Mouse (Mus musculus): Measurements from ENCODE around the gene Nol3.

Nol3 gene

GRCm38 (mm10) chr8:105263244-105263912 lies 12.6 kb upstream of the Nol3 start:
- DNase-seq (ENCODE audit: low spot score in 2 of 2): no peak

- DNase-seq (ENCODE audit: low spot score in 2 of 2): peak in 1 of 2 experiments; percentile 54
Measured at GRCm38 (mm10) chr8:105264024-105264982, 11.6 kb upstream of the Nol3 start, which contains the start of the genes Tradd and Fbxl8. Gene Tradd, minus strand, starts transcription at chr8:105264609. Gene Fbxl8, plus strand, starts transcription at chr8:105264648.

GRCm38 (mm10) chr8:105265128-105265527 lies 10.8 kb upstream of the Nol3 start:
- DNase-seq (ENCODE audit: low spot score in 2 of 2): no peak

GRCm38 (mm10) chr8:105266775-105267174 lies 9.2 kb upstream of the Nol3 start:
- no peak for DNase-seq (ENCODE audit: low spot score in 2 of 2)

GRCm38 (mm10) chr8:105268342-105269074 lies 7.4 kb upstream of the Nol3 start:
- peak; percentile 93 to 94 for DNase-seq (ENCODE audit: low spot score in 2 of 2)

- peak in 1 of 2 experiments; percentile 29 for DNase-seq (ENCODE audit: low spot score in 2 of 2)
Measured at GRCm38 (mm10) chr8:105269075-105269458, 6.9 kb upstream of the Nol3 start.

GRCm38 (mm10) chr8:105269461-105269947 lies 6.4 kb upstream of the Nol3 start, which contains the start of gene Hsf4:
Gene Hsf4, plus strand, starts transcription at chr8:105269801.
- no peak for DNase-seq (ENCODE audit: low spot score in 2 of 2)

GRCm38 (mm10) chr8:105270101-105270915 lies 5.6 kb upstream of the Nol3 start:
- no peak for DNase-seq (ENCODE audit: low spot score in 2 of 2)

GRCm38 (mm10) chr8:105270916-105271186 lies 5.1 kb upstream of the Nol3 start:
- peak in 1 of 2 experiments; percentile 23 for DNase-seq (ENCODE audit: low spot score in 2 of 2)

GRCm38 (mm10) chr8:105275387-105275786 lies 553 bp upstream of the Nol3 start:
- no peak for DNase-seq (ENCODE audit: low spot score in 2 of 2)

- DNase-seq (ENCODE audit: low spot score in 2 of 2): peak in 1 of 2 experiments; percentile 71
Measured at GRCm38 (mm10) chr8:105276292-105277120, 566 bp downstream of the Nol3 start.

- DNase-seq (ENCODE audit: low spot score in 2 of 2): peak; percentile 88 to 90
Measured at GRCm38 (mm10) chr8:105278911-105279334, 3.0 kb downstream of the Nol3 start.

GRCm38 (mm10) chr8:105280567-105280966 lies 4.6 kb downstream of the Nol3 start:
- no peak for DNase-seq (ENCODE audit: low spot score in 2 of 2)

- DNase-seq (ENCODE audit: low spot score in 2 of 2): no peak
Measured at GRCm38 (mm10) chr8:105281821-105282220, 5.9 kb downstream of the Nol3 start.

- no peak for DNase-seq (ENCODE audit: low spot score in 2 of 2)
Measured at GRCm38 (mm10) chr8:105282239-105282638, 6.3 kb downstream of the Nol3 start.

GRCm38 (mm10) chr8:105283074-105283473 lies 7.1 kb downstream of the Nol3 start:
- peak in 1 of 2 experiments; percentile 36 for DNase-seq (ENCODE audit: low spot score in 2 of 2)

GRCm38 (mm10) chr8:105285514-105285913 lies 9.6 kb downstream of the Nol3 start:
- peak in 1 of 2 experiments; percentile 33 for DNase-seq (ENCODE audit: low spot score in 2 of 2)

GRCm38 (mm10) chr8:105286907-105287306 lies 11.0 kb downstream of the Nol3 start:
- no peak for DNase-seq (ENCODE audit: low spot score in 2 of 2)

GRCm38 (mm10) chr8:105288231-105288630 lies 12.3 kb downstream of the Nol3 start:
- peak in 1 of 2 experiments; percentile 33 for DNase-seq (ENCODE audit: low spot score in 2 of 2)
